Mouse (Mus musculus) 416B (cell line): Measurements from ENCODE around the gene Wdr90.
A peak's percentile ranks its signal among the peaks of the same experiment; 100 is the strongest.

Experiments
- DNase-seq: peaks from one replicate; pipeline ENCODE4 v3.0.0; 2011; ENCODE audit warnings: low read depth

Wdr90 gene

GRCm38 (mm10) chr17:25843636-25844395, 17.5 kb downstream of the Wdr90 start:
- DNase-seq = no peak

- no peak for DNase-seq
Measured at GRCm38 (mm10) chr17:25843122-25843521, 18.2 kb downstream of the Wdr90 start.

- DNase-seq = no peak
Measured at GRCm38 (mm10) chr17:25842509-25842908, 18.8 kb downstream of the Wdr90 start.

- no peak for DNase-seq
Measured at GRCm38 (mm10) chr17:25841117-25841880, 20.0 kb downstream of the Wdr90 start, which contains the start of gene Gm20683. Gene Gm20683, minus strand, starts transcription at chr17:25841763.

GRCm38 (mm10) chr17:25840519-25840918, 20.8 kb downstream of the Wdr90 start:
- DNase-seq = no peak

GRCm38 (mm10) chr17:25839455-25840235, 21.7 kb downstream of the Wdr90 start:
- no peak for DNase-seq

GRCm38 (mm10) chr17:25838904-25839303, 22.4 kb downstream of the Wdr90 start:
- DNase-seq = no peak

GRCm38 (mm10) chr17:25837533-25837932, 23.8 kb downstream of the Wdr90 start:
- DNase-seq = no peak

- no peak for DNase-seq
Measured at GRCm38 (mm10) chr17:25837076-25837410, 24.3 kb downstream of the Wdr90 start, which contains the start of gene Rhbdl1. Gene Rhbdl1, minus strand, starts transcription at chr17:25837295.

GRCm38 (mm10) chr17:25836397-25837075, 24.8 kb downstream of the Wdr90 start:
- no peak for DNase-seq

GRCm38 (mm10) chr17:25835816-25836215, 25.5 kb downstream of the Wdr90 start:
- no peak for DNase-seq

- DNase-seq = no peak
Measured at GRCm38 (mm10) chr17:25835301-25835700, 26.0 kb downstream of the Wdr90 start.

GRCm38 (mm10) chr17:25834595-25835222, 26.6 kb downstream of the Wdr90 start:
- DNase-seq = no peak

- no peak for DNase-seq
Measured at GRCm38 (mm10) chr17:25833961-25834594, 27.2 kb downstream of the Wdr90 start.

- DNase-seq = peak; percentile 99
Measured at GRCm38 (mm10) chr17:25833291-25833663, 28.0 kb downstream of the Wdr90 start, which contains the start of gene Stub1. Gene Stub1, minus strand, starts transcription at chr17:25833404.

GRCm38 (mm10) chr17:25832436-25833290, 28.6 kb downstream of the Wdr90 start:
- DNase-seq = peak; percentile 100

- peak; percentile 80 for DNase-seq
Measured at GRCm38 (mm10) chr17:25831451-25832281, 29.6 kb downstream of the Wdr90 start.

- DNase-seq = no peak
Measured at GRCm38 (mm10) chr17:25830806-25831431, 30.4 kb downstream of the Wdr90 start.
